Mouse (Mus musculus) A20 (cell line): ENCODE data around the gene Fam166a.
"Not testable (repeated sequence)": the region's sequence is repeated elsewhere in the genome, so short reads cannot be mapped to it uniquely, and the experiment has no call there.

Experiments used
- DNase-seq: peaks from one replicate; pipeline ENCODE4 v3.0.0-alpha.2; 2011; ENCODE audit warnings: low read depth, low spot score

The Fam166a gene

GRCm38 (mm10) chr2:25242101-25242506, 23.6 kb downstream of the Fam166a start, which contains the start of the genes Rnf208 and Cysrt1:
Rnf208 (plus strand) TSS chr2:25242255.
Cysrt1 (minus strand) TSS chr2:25242452.
- peak; percentile 8 for DNase-seq

- no peak for DNase-seq
Observed at GRCm38 (mm10) chr2:25243342-25243741, 24.8 kb downstream of the Fam166a start.

- DNase-seq = no peak
Observed at GRCm38 (mm10) chr2:25244144-25244543, 25.6 kb downstream of the Fam166a start.

- no peak for DNase-seq
Observed at GRCm38 (mm10) chr2:25246183-25247072, 27.9 kb downstream of the Fam166a start, which contains the start of gene AL732309.1. AL732309.1 (minus strand) TSS chr2:25246863.

GRCm38 (mm10) chr2:25252331-25252730, 33.8 kb downstream of the Fam166a start:
- DNase-seq = peak; percentile 58

- peak; percentile 94 for DNase-seq
Observed at GRCm38 (mm10) chr2:25255284-25255779, 36.8 kb downstream of the Fam166a start, which contains the start of gene Tmem203. Tmem203 (plus strand) TSS chr2:25255439.

- DNase-seq = peak; percentile 87
Observed at GRCm38 (mm10) chr2:25256443-25257109, 38.0 kb downstream of the Fam166a start.

- DNase-seq = not testable (repeated sequence)
Observed at GRCm38 (mm10) chr2:25257250-25257649, 38.7 kb downstream of the Fam166a start.

GRCm38 (mm10) chr2:25258887-25259286, 40.3 kb downstream of the Fam166a start:
- peak; percentile 52 for DNase-seq

GRCm38 (mm10) chr2:25261870-25262269, 43.3 kb downstream of the Fam166a start:
- no peak for DNase-seq

GRCm38 (mm10) chr2:25262291-25262767, 43.8 kb downstream of the Fam166a start, which contains the start of gene Tprn:
Tprn (plus strand) TSS chr2:25262618.
- DNase-seq = peak; percentile 98

GRCm38 (mm10) chr2:25262795-25263622, 44.5 kb downstream of the Fam166a start:
- peak; percentile 79 for DNase-seq

- DNase-seq = no peak
Observed at GRCm38 (mm10) chr2:25263623-25264285, 45.2 kb downstream of the Fam166a start.

GRCm38 (mm10) chr2:25264286-25264660, 45.7 kb downstream of the Fam166a start:
- DNase-seq = no peak

- DNase-seq = no peak
Observed at GRCm38 (mm10) chr2:25264851-25265250, 46.3 kb downstream of the Fam166a start.

GRCm38 (mm10) chr2:25265897-25266656, 47.5 kb downstream of the Fam166a start:
- peak; percentile 51 for DNase-seq

GRCm38 (mm10) chr2:25266720-25267119, 48.2 kb downstream of the Fam166a start:
- no peak for DNase-seq

GRCm38 (mm10) chr2:25267241-25267640, 48.7 kb downstream of the Fam166a start:
- no peak for DNase-seq

GRCm38 (mm10) chr2:25267746-25268309, 49.3 kb downstream of the Fam166a start:
- DNase-seq = no peak
